Mouse (Mus musculus) c-Kit-negative CD71-positive TER-119-positive erythroid progenitor cells, embryonic 14.5 days (primary cell): Measurements from ENCODE around the gene Rpl14.

Experiments
- DNase-seq: peaks from one replicate; pipeline ENCODE4 v3.0.0-alpha.2; 2013; ENCODE audit warnings: low read depth, low spot score

Gene Rpl14

DNA sequence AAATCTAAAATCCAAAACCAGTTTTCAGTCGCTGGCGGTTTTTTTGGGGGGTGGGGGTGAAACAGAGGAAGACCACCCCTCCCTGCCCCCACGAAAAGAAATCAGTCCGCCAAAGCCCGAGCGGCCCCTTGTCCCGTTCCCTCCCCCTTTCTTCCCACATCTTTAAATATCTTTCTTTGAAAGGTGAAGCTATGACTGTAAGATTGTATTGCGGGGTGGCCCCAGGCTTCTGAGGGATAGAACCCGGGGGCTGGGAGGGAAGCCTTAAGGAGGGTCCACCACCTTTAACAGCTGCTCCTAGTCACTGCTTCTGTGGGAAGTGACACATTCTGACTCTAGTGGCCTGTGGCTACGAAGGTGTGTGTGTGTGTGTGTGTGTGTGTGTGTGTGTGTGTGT, 32.3 kb downstream of the Rpl14 start:
- DNase-seq: no peak

DNA sequence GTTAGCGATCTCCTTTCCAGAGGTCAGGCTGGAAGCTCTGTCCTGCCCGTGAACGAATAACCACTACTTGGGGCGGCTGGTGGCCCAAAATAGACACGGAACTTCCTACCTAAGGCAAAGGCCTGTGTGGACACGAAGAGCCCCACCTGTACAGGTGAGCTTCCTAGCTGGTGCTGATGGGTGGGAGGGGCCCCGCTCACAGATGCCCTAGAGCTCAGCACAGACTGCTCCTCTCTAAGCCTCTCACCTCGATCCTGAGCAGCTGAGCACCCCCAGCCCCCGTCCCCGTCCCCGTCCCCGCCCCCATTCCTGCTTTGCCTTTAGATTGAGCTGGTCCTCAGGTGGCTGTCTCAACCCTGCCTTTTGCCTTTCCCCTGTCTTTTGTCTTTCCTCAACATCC, 32.7 kb downstream of the Rpl14 start:
- no peak for DNase-seq

DNA sequence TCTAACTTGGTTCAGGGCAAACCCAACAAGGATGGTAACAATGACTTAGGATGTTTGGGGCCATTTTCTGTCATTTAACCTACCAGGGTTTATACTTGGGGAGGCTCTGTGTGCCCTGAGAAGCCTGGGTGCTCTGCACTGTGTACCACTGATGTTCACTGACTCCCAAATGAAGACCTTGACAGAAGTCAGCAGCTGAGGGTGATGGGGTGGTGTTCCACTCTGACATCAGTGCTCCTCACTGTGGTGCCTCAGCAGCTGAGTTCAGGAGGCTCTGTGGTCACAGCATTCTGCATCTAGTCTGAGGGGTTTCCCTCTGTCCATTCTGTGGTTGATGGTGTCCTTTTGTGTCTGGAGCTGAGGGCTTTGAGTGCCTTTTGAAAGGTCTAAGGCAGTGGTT, 39.8 kb downstream of the Rpl14 start:
- DNase-seq: no peak

DNA sequence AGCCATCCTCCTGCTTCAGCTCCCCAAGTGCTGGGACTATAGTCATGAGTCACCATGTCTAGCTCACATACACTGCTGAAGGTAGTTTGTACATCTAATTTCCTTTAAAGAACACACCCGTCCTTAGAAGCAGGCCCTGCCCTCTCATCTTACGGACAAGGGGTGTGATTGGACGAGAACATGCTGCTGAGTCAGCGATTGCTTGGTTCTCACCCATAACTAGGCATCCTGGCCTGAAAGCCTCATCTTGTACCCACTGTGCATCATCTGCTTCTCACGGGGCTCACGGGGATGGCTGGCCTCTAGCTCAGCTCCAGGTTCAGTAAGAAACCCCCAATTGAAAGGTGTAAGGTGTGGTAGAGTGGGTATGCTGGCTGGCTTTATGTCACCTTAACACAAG, 42.8 kb downstream of the Rpl14 start:
- no peak for DNase-seq

DNA sequence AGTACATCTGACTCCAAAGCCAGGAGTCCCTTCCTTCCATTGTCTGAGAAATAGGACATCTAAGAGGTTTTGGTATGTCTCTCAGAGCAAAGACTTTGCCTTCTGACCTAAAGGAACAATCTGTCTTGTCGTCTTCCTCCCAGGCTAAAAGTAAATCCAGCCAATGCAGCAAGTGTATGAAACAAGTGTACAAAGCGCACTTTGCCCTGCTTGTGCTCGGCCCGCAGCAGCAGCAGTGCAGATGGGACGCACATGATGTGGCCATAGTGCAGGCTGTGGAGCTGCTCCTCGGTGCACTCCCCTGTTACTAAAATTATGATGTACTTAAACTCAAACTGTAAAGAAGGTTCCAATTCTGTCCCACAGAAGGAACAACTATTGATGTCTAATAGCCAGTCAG, 46.9 kb downstream of the Rpl14 start:
- DNase-seq: no peak

DNA sequence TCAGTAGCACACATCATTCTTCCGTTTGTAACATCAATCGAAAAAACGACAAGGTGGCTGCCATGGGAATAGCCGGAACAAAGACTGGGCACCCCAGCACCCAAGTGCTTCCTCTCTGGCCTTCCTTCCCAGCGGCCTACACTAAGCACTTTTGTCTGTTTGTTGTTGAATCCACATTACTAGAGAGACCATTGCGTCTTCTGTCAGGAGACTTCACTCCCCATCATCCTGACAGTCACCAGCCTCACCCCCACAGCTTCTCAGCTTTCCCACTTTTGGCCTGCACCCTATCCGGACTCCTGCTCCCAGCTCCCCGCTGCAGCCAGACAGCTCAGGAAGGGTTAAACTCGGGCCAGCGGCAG, 48.1 kb downstream of the Rpl14 start:
- no peak for DNase-seq

DNA sequence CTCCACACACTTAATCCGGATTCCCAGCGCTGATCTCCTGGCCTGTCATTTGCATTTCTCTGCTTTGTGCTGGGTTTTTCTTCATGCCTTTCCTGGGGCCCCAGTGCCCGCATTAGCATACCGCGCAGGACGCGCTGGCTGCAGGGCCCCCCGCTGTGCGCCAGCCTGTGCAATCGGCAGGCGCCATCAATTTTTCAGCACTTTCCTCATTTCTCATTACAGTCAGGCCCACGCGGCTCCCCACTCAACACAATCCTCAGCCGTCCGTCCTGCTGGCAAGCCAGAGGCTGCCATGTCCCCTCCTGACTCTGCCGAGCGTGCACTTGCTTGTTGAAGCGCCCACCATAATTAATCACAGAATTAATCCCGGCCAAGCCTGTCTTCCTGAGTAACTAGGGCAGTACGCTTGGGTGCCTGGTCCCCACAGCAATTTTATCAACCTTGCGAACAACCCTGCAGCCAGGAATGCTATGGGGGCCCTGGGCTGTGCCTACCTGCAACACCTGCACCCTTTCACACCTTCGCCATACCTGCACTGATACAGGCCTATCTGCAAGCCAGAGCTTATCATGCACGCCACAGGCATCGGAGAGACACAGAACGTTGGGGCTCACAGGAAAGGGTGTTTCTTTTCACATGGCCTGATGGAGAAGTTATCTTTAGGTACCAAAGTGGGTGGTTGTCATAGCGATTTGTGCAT, 48.6 kb downstream of the Rpl14 start:
- no peak for DNase-seq

DNA sequence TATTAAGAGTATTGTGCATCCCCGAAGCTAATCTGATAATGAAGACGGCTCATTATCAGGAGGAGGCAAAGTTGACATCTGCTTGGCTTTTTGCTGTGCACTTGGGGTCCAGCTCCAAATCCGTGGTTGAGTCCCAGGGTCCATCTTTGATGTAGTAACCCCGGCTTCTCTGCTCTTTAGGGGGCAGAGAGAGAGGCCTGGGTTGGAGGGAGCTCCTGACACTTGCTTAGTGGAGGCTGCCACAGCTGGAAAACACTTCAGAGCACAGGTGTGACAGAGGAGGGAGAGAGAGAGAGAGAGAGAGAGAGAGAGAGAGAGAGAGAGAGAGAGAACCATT, 49.1 kb downstream of the Rpl14 start:
- DNase-seq: no peak
